Mouse (Mus musculus) hindbrain, embryonic 13.5 days (tissue): Measurements from ENCODE around the gene Zic1. TPM values are rescaled to one million over a fixed set of nuclear protein-coding genes. Genes with fewer than 3 reads are reported as not detected.
A peak's percentile ranks its signal among the peaks of the same experiment; 100 is the strongest.

Experiments
- ATAC-seq: fragments of 200-750 bp; cut with Nextera tagmentation; 2 replicates; pipeline ENCODE4 v1.8.0; 2017; ENCODE audit warnings: moderate TSS enrichment; ENCODE audit not compliant: low FRiP score
- H3K27ac ChIP-seq: fragments of 300-500 bp; sonication (generic); 2 replicates; pipeline ENCODE4 v1.5.1; 2015; ENCODE audit warnings: inconsistent platforms, mild to moderate bottlenecking, moderate library complexity
- H3K27me3 ChIP-seq: fragments of 300-500 bp; sonication (generic); 2 replicates; pipeline ENCODE4 v1.6.1; 2015; ENCODE audit warnings: mild to moderate bottlenecking, inconsistent platforms
- H3K36me3 ChIP-seq: fragments of 300-500 bp; sonication (generic); 2 replicates; pipeline ENCODE4 v1.6.1; 2015; ENCODE audit warnings: mild to moderate bottlenecking, inconsistent platforms
- H3K4me1 ChIP-seq: fragments of 300-500 bp; sonication (generic); replicated peaks from 2 replicates; pipeline ENCODE4 v1.6.1; 2015; ENCODE audit warnings: inconsistent platforms
- H3K4me2 ChIP-seq: fragments of 300-500 bp; sonication (generic); 2 replicates; pipeline ENCODE4 v1.6.1; 2015; ENCODE audit warnings: inconsistent platforms, mild to moderate bottlenecking, moderate library complexity
- H3K4me3 ChIP-seq: fragments of 300-500 bp; sonication (generic); 2 replicates; pipeline ENCODE4 v1.5.1; 2015; ENCODE audit warnings: mild to moderate bottlenecking, inconsistent platforms
- H3K9ac ChIP-seq: fragments of 300-500 bp; sonication (generic); 2 replicates; pipeline ENCODE4 v1.6.1; 2015; ENCODE audit warnings: mild to moderate bottlenecking, inconsistent platforms
- H3K9me3 ChIP-seq: fragments of 300-500 bp; sonication (generic); 2 replicates; pipeline ENCODE4 v1.6.1; 2016; ENCODE audit warnings: inconsistent platforms
- WGBS: fragments of 180-500 bp; shearing (Covaris S2); methylation state at CpG from one replicate; pipeline ENCODE4 v1.1.7; 2015; 5-methylcytosine and 5-hydroxymethylcytosine counted together
- polyA plus RNA-seq: library from polyadenylated mRNA; unstranded; fragments of >200 nt; fragmentation: Nextera tagmentation; extraction: Ambion mirVana; gene quantifications from 2 replicates; pipeline ENCODE4 v1.2.1, GENCODE M21; 2015

The Zic1 gene
- 13.7 and 21.3 TPM in 2 replicates for polyA plus RNA-seq

DNA sequence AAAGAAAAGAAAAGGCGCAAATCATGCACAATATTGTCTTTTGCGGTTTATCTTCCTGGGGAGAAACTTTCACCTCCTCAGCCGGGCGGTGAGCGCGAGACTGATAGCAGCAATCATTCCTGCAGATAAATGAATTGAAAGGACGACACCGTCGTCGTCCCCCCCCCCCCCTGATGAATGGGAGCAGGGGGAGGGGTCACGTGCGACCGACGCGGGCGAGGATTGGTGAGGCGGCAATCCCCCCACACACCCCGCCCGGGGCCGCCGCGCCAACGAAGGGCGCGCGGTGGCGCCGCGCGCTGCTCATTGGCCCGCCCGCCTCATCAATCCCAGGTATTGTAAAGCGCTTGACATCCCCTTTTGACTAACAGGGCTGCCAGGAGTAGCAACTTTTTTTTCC is at the start of gene Zic1:
Gene Zic1 (minus strand): TSS at position 147 of the 400 bp plus-strand sequence.
- peak; percentile 87 for ATAC-seq

DNA sequence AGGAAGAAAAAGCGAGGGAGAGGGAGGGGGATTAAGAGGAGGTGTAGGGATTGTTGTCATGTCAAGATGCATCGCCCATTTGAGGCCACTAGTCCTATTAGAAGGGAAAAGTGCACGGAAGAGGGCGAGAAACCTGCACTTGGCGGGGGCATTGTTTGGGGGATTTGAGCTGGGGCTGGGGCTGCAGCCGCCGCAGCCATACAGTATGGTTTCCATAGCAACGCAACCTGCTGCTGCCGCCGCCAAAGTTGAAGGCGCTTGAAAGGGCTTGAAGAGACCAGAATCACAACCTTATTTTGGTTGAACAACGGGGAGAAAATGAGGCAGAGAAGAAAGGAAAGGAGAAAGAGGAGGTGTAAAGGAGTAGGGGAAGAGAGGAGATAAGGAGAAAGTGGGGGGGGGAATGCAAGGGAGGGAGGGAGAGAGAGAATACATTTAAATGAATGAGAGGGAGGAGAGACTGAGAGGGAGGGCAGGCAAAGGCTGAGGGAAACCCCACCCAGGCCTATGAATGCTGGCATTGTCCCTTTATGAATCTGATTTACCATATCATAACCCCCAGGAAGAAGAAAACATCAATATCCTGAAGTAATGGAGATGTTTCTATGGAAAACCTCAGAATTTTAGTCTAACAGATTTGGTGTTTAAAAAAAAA is 48.5 kb upstream of the Zic1 start:
- peak; percentile 72 for ATAC-seq
- Histone ChIP-seq H3K27ac (peak overlapping the region; percentile 56), H3K4me3 (peak overlapping the region; percentile 25), H3K9ac (no peak overlapping the region; the same call in 1 of the 2 replicates), H3K4me1 (peaks cover 14% of the 10 kb centered on the region), H3K27me3 (peaks cover 91% of the 10 kb centered on the region), H3K36me3 (no peaks in the 10 kb centered on the region), H3K9me3 (no peaks in the 10 kb centered on the region), H3K4me2 (peak overlapping the region; percentile 51)
- WGBS: under 1% methylated on average over 12 of the region's 12 CpGs

More for the DNA sequence above, at the start of gene Zic1:
- Histone ChIP-seq H3K27me3 (peaks cover 73% of the 10 kb centered on the region), H3K4me3 (peak within 1 kb of the TSS; percentile 71), H3K27ac (peak within 1 kb of the TSS; percentile 97), H3K4me1 (peaks cover 6% of the 10 kb centered on the region; the same call in 1 of the 2 replicates), H3K9me3 (no peaks in the 10 kb centered on the region), H3K36me3 (no peaks in the 10 kb centered on the region), H3K4me2 (peak within 1 kb of the TSS; percentile 51), H3K9ac (peak within 1 kb of the TSS; percentile 96)
- WGBS: under 1% methylated on average over 32 of the region's 33 CpGs

DNA sequence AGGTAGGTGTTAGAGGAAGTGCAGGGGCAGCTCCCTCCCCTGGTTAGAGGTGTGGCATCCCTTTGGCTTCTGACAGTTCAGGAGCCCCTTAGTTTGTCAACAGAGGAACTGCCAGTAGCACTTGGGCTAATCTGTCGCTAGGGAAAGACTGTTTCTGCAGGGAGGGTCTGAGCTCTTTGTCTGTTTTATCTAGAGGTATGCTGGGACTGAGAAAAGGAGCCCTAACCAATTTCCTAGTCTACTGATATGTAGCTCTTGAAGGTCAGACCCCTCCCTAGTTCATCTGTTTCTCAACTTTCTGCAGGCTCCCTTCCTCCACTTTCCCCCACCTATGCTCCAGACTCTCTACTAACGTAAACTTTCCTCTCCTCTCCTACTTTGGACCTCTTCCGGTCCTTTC is 44.2 kb upstream of the Zic1 start:
- H3K27ac ChIP-seq: no peak overlapping the region
- H3K9me3 ChIP-seq: no peaks in the 10 kb centered on the region
- no peak overlapping the region for H3K9ac ChIP-seq
- no peak for ATAC-seq
- H3K4me2 ChIP-seq: peak overlapping the region; percentile 27; the same call in 1 of the 2 replicates
- H3K27me3 ChIP-seq: peaks cover 81% of the 10 kb centered on the region
- H3K4me3 ChIP-seq: no peak overlapping the region
- H3K36me3 ChIP-seq: no peaks in the 10 kb centered on the region
- 7% methylated on average over 3 of the region's 3 CpGs for WGBS
- peaks cover 16% of the 10 kb centered on the region for H3K4me1 ChIP-seq

DNA sequence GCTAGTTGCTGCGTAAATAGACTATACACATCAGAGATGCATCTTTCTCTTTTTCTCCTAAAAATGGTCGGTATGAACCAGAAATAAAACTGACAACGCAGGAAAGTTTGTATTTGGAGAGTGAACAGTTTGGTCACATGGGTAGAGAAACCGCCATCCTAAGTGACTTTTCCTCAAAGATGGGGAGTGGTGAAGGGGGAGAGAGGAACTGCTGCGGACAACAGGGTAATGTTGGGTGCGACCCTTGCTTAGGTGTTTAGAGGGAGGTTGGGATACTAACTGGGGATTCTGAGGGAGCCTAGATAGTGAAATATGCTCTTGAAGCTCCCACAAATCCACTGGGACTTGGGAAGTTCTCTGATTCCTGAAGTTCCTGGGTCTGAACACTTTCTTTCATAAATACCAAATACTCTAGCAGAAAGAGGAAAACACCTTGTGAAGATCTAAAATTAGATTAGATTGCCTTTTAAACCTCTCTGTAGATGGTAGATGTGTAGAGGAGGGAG is 40.7 kb upstream of the Zic1 start:
- WGBS: 2% methylated on average over 6 of the region's 6 CpGs
- Histone ChIP-seq H3K27ac (peak overlapping the region; percentile 83), H3K27me3 (peaks cover 90% of the 10 kb centered on the region), H3K36me3 (no peaks in the 10 kb centered on the region), H3K4me1 (peaks cover 7% of the 10 kb centered on the region; the same call in 1 of the 2 replicates), H3K4me3 (peak overlapping the region; percentile 30), H3K9me3 (no peaks in the 10 kb centered on the region), H3K9ac (peak overlapping the region; percentile 44; the same call in 1 of the 2 replicates), H3K4me2 (peak overlapping the region; percentile 45)
- ATAC-seq: no peak

DNA sequence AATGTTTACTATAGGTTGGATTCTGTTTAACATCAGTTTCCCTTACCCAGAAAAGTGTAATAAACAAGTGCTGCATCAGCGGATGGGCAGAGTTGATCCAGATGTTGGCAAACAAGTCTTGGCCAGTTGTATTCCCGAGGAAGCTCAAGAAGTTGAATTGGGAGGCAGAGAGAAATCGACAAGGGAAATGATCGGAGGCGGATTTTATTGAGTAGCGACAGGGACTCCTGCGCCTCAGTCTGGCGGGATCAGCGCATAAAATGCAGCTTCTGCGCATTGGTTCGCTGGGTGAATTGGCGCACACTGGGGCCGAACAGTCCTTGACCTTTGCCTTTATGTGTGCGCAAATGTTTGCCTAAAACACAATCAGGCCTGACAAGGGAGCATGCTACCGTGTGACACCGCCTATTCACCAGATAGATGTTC is 40.2 kb upstream of the Zic1 start:
- WGBS: under 1% methylated on average over 16 of the region's 16 CpGs
- Histone ChIP-seq H3K27ac (peak overlapping the region; percentile 83), H3K9ac (peak overlapping the region; percentile 44), H3K9me3 (no peaks in the 10 kb centered on the region), H3K36me3 (no peaks in the 10 kb centered on the region), H3K27me3 (peaks cover 90% of the 10 kb centered on the region), H3K4me2 (peak overlapping the region; percentile 45), H3K4me3 (peak overlapping the region; percentile 30), H3K4me1 (peaks cover 7% of the 10 kb centered on the region; the same call in 1 of the 2 replicates)
- peak; percentile 37; the same call in 1 of the 2 replicates for ATAC-seq

DNA sequence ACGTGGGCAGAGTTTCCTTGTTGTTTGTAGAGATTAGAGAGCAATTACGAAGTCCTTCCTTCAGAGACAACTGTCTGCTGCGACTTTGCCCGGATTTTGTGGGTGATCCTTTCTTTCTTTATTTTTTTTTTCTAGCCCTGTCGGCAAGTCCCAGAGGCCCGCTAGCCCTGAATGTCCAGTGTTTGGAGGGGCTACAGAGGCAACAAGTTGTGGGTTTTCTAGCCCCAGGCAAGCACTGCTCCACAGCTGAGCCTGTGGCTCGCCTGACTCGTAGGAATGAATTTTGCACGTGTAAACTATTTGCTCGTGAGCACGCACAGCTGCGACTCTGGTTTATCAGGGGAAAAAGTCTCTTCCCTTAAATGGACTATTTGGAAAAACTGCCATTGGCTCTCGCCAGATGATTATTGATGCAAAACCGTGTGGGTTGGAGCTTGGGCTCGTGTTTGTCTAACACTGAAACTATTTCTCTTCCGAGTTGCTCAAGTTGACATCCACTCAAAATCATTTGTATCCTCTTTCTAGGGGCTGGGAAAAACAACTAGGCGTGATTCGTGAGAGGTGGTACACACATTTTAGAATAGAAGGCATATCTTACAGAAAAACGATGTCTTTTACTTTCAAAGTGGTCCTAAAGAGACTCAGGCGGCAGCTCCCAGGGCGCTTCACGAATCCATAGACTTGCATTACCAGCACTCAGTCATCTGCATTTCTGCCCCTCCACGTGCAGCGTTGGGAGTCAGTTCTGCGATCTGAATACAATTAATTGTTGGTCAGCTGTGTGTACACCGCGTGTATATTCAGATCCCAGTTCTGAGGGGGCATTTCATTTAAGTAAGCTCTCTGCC is 39.5 kb upstream of the Zic1 start:
- H3K4me2 ChIP-seq: peak overlapping the region; percentile 45
- under 1% methylated on average over 27 of the region's 27 CpGs for WGBS

DNA sequence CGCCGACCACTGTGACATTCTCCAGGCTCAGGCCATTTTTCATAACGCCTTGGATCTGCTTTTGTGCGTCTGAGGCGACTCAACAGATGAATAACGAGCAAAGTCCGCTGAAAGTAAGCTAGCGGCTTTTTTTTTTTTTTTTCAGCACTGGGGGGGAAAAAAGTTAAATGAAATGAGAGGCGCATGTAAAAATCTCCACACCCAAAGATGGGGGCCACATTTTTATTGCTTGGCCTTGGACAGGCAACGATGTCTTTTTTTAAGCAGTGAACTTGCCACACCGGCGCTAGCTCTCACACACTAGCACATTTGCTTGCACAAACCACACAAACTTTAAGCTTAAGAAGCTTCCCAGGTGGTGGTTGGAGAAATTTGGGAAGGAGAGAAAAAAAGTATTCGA is 38.6 kb upstream of the Zic1 start:
- Histone ChIP-seq H3K27me3 (peaks cover 90% of the 10 kb centered on the region), H3K4me3 (peak overlapping the region; percentile 30; the same call in 1 of the 2 replicates), H3K4me2 (peak overlapping the region; percentile 45), H3K4me1 (peaks cover 7% of the 10 kb centered on the region; the same call in 1 of the 2 replicates), H3K9ac (no peak overlapping the region), H3K9me3 (no peaks in the 10 kb centered on the region), H3K36me3 (no peaks in the 10 kb centered on the region), H3K27ac (peak overlapping the region; percentile 41)
- 2% methylated on average over 13 of the region's 13 CpGs for WGBS
- no peak for ATAC-seq

More for the DNA sequence above, 39.5 kb upstream of the Zic1 start:
- Histone ChIP-seq H3K27ac (peak overlapping the region; percentile 83), H3K4me1 (peaks cover 7% of the 10 kb centered on the region; the same call in 1 of the 2 replicates), H3K27me3 (peaks cover 90% of the 10 kb centered on the region), H3K36me3 (no peaks in the 10 kb centered on the region), H3K4me3 (peak overlapping the region; percentile 30), H3K9ac (peak overlapping the region; percentile 44), H3K9me3 (no peaks in the 10 kb centered on the region)
- ATAC-seq: peak; percentile 27; the same call in 1 of the 2 replicates

DNA sequence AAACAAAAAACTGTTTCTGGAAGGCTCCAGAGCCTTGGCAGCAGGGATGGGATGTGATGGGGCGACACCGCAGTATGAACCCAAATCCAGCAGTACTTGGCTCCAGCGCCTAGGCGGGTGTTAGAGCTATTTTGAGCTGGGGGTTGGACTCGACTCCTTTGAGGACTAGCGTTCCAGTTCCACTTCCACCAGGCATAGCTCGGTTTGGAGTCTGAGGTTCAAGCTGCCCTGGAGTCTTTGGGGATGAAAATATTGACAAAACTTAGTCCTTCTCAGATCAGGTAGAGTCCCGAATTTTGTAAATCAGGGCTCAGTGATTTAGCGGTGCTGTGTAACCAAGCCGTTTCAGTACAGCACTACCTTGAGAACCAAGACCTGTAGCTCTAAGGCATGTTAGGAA is 35.9 kb upstream of the Zic1 start:
- H3K27me3 ChIP-seq: peaks cover 97% of the 10 kb centered on the region
- no peak overlapping the region for H3K4me3 ChIP-seq
- no peaks in the 10 kb centered on the region for H3K36me3 ChIP-seq
- no peak for ATAC-seq
- no peak overlapping the region for H3K4me2 ChIP-seq
- H3K4me1 ChIP-seq: peaks cover 7% of the 10 kb centered on the region; the same call in 1 of the 2 replicates
- no peak overlapping the region for H3K27ac ChIP-seq
- H3K9me3 ChIP-seq: no peaks in the 10 kb centered on the region
- H3K9ac ChIP-seq: no peak overlapping the region
- WGBS: 6% methylated on average over 10 of the region's 10 CpGs

DNA sequence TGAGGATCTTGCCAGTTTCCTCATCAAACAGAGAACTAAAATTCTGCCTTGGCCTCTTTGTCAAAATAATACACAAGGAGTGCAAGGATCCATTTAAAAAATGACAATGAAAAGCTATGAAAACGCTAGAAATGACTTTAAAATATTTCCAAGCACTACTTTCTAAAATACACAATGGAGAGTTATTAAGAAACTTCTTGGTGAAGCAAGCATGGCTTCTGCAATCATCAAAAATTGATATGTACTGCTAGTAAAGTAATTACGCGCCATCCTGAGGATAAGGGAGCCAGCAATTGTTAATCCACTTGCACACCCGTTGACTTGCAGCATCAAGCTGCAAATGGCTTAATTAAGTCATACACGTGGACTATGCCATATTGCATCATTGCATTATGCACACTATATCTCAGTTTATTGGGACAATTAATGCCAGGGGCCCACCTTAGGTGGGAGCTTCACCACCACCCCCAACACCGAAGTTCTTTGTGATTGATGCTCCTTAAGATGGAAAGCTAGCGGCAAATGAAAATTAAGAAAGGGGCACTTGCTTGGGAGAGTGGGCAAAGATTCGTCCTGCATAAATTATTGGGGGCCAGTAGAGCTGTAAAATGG is 35.0 kb upstream of the Zic1 start:
- Histone ChIP-seq H3K9ac (no peak overlapping the region), H3K27me3 (peaks cover 97% of the 10 kb centered on the region), H3K9me3 (no peaks in the 10 kb centered on the region), H3K4me3 (no peak overlapping the region), H3K36me3 (no peaks in the 10 kb centered on the region), H3K27ac (no peak overlapping the region), H3K4me2 (no peak overlapping the region), H3K4me1 (peaks cover 3% of the 10 kb centered on the region; the same call in 1 of the 2 replicates)
- no peak for ATAC-seq
- 11% methylated on average over 8 of the region's 8 CpGs for WGBS

DNA sequence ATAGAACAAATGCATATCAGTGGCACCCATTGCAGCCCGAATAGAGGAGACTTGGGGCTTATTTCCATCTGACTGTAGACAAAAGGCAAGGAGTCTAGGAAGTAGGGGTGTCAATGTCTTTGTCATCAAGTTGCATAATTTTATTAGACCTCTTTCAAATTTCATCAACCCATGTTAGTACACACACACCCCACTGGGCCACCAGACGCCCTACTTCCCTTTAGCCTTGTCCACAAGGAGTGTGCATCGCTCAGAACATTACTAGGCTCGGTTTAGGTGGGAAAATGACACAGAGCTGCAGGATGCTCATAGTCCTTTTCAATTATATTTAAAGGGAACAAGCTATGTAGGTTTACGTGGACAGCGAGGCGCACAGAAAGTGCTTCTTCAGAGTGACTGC is 34.4 kb upstream of the Zic1 start:
- no peak overlapping the region for H3K4me3 ChIP-seq
- no peaks in the 10 kb centered on the region for H3K36me3 ChIP-seq
- H3K27ac ChIP-seq: peak overlapping the region; percentile 55
- H3K27me3 ChIP-seq: peaks cover 97% of the 10 kb centered on the region
- WGBS: 21% methylated on average over 7 of the region's 7 CpGs
- no peak for ATAC-seq
- H3K4me1 ChIP-seq: 0 out of 2 replicates have a peak, but pooled peaks cover 2% of the 10 kb centered on the region
- H3K9me3 ChIP-seq: no peaks in the 10 kb centered on the region
- no peak overlapping the region for H3K4me2 ChIP-seq
- H3K9ac ChIP-seq: no peak overlapping the region

DNA sequence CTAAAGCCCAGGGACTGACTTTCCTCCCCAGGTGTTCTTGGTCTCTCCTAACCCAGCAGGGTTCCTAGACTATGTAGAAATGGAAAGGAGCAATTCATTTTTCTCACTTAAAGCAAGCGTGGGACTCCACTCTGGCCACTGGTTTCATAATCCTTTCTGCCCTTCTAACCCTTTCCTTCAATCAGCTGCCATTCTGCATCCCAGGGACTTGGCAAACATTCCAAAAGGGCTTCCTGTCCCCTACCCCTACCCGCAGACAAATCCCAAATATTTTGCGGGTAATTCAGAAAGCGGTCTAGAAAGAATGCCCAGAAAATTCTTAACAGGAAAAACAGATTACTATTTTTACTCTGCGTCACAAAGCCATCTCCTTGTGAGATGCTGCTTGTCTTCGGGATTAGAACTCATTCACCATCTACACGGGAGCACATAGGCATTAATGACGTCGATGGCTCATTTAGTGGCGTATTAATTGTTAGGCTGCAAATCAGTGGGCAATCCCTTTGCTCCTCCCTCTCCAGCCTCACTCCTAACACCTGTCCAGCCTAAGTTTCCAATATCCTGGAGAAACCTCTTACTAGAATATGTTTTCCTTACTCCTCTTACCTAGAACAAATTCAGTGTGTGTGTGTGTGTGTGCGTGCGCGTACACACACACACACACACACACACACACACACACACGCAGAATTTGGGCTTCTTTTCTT is 29.6 kb upstream of the Zic1 start:
- no peak for ATAC-seq
- Histone ChIP-seq H3K27ac (peak overlapping the region; percentile 64), H3K4me1 (peaks cover 11% of the 10 kb centered on the region; the same call in 1 of the 2 replicates), H3K36me3 (no peaks in the 10 kb centered on the region), H3K9me3 (no peaks in the 10 kb centered on the region), H3K4me3 (no peak overlapping the region), H3K4me2 (no peak overlapping the region), H3K9ac (no peak overlapping the region), H3K27me3 (peaks cover 95% of the 10 kb centered on the region)
- WGBS: 10% methylated on average over 14 of the region's 14 CpGs
